Mouse (Mus musculus) cerebellum, postnatal 4 days (tissue): ENCODE data around the gene 2410141K09Rik.
"Not testable (repeated sequence)": the region's sequence is repeated elsewhere in the genome, so short reads cannot be mapped to it uniquely, and the experiment has no call there.

Experiments
- DNase-seq, 2 experiments: peaks; one replicate each; pipeline ENCODE4 v3.0.0; 2022; ENCODE audit warnings: low spot score in 2 of 2, mixed read lengths in 1 of 2

Gene 2410141K09Rik

DNA sequence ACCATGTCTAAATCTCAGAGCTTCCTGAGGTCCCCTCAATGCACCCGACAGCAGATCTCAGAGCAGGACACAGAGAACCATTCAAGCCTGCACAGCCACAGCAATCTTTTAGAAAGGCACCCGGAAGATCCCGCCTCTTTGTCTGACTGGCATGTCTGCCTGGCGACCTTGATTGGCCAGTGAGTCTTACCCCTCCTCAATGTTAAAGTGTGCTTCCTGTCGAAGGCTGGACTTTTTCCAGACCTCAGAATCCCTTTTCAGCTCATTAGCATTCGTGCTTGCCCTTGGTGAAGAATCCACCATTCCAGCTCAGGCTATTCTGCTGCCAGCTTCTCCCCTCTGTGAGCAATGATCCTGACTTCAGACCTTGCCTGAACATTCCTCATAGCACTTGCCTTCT lies at the start of gene 2410141K09Rik:
Gene 2410141K09Rik, minus strand, starts transcription at position 101 of the 400 bp plus-strand sequence.
- not testable (repeated sequence) for DNase-seq

DNA sequence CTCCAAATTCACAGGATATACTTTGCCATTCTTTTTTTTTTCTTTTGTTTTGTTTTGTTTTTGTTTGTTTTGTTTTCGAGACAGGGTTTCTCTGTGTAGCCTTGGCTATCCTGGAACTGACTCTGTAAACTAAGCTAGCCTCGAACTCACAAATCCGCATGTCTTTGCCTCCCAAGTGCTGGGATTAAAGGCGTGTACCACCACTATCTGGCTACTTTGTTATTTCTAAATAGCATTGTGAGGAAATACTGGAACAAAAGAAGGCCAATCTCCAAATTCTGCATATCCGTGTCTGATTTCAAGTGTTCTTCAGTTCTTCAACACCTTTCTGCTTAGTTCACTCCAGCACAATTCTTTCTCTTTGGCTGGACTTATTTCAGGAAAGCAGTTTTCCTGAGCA lies 14.1 kb downstream of the 2410141K09Rik start:
- DNase-seq = not testable (repeated sequence)

DNA sequence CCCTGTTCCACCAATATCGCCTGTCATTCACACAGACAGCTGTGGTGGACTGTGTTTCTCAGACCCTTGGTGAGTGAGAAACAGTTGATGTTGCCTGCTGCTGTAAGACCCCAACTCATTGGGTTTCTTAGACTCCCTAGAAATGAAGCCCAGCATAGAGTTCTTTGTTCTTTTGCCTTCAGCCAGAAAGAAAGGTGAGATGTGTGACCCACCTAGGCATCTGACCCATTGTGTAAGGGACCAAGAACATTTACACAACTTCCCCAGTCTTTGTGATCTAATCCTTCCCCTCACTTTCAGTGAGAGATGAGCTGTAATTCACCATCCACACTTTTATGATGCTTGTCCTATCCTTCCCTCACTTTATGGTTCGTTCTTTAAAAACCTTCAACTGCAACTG lies 26.0 kb downstream of the 2410141K09Rik start:
- not testable (repeated sequence) for DNase-seq
